Mouse (Mus musculus) cerebellum, adult 2 months (tissue): ENCODE data around the gene Gm17535.
"Not testable (repeated sequence)": the region's sequence is repeated elsewhere in the genome, so short reads cannot be mapped to it uniquely, and the experiment has no call there.

Experiments
- CTCF ChIP-seq: fragments of 200-500 bp; IDR thresholded peaks from 2 replicates; pipeline ENCODE4 v1.5.1; 2011; ENCODE audit warnings: low read depth, mild to moderate bottlenecking, control low read depth, low read length, moderate library complexity, borderline replicate concordance; ENCODE audit not compliant: insufficient read depth
- POLR2A ChIP-seq: fragments of 200-500 bp; IDR thresholded peaks from 2 replicates; pipeline ENCODE4 v1.6.1; 2011; ENCODE audit warnings: low read length, control low read depth, borderline replicate concordance; ENCODE audit not compliant: insufficient read depth

DNA sequence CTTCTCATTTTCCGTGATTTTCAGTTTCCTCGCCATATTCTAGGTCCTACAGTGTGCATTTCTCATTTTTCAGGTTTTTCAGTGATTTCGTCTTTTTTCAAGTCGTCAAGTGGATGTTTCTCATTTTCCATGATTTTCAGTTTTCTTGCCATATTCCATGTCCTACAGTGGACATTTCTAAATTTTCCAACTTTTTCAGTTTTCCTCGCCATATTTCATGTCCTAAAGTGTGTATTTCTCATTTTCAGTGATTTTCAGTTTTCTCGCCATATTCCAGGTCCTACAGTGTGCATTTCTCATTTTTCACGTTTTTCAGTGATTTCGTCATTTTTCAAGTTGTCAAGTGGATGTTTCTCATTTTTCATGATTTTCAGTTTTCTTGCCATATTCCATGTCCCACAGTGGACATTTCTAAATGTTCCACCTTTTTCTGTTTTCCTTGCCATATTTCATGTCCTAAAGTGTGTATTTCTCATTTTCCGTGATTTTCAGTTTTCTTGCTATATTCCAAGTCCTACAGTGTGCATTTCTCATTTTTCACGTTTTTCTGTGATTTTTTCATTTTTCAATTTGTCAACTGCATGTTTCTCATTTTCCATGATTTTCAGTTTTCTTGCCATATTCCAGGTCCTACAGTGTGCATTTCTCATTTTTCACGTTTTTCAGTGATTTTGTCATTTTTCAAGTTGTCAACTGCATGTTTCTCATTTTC lies 32.3 kb upstream of the Gm17535 start:
- TF ChIP-seq POLR2A, CTCF: not testable (repeated sequence)
